Mouse (Mus musculus) forebrain, embryonic 14.5 days (tissue): ENCODE data around the gene Hnmt. TPM values are rescaled to one million over a fixed set of nuclear protein-coding genes. Genes with fewer than 3 reads are reported as not detected.
"Not testable (repeated sequence)": the region's sequence is repeated elsewhere in the genome, so short reads cannot be mapped to it uniquely, and the experiment has no call there.

Source experiments
- ATAC-seq: fragments of 200-750 bp; cut with Nextera tagmentation; 2 replicates; pipeline ENCODE4 v1.8.0; 2017; ENCODE audit warnings: mild to moderate bottlenecking, moderate library complexity
- DNase-seq: peaks from one replicate; pipeline ENCODE4 v3.0.0-alpha.2; 2015; ENCODE audit warnings: low spot score
- H3K27ac ChIP-seq: fragments of 300-500 bp; sonication (generic); 2 replicates; pipeline ENCODE4 v1.5.1; 2014; ENCODE audit warnings: low read depth, mild to moderate bottlenecking, control low read depth, low read length, moderate library complexity
- H3K27me3 ChIP-seq: fragments of 300-500 bp; sonication (generic); replicated peaks from 2 replicates; pipeline ENCODE4 v1.6.1; 2014; ENCODE audit warnings: low read length, control low read depth, mixed read lengths; ENCODE audit not compliant: control insufficient read depth, insufficient read depth
- H3K36me3 ChIP-seq: fragments of 300-500 bp; sonication (generic); 2 replicates; pipeline ENCODE4 v1.6.1; 2014; ENCODE audit warnings: low read length, control low read depth; ENCODE audit not compliant: control insufficient read depth, insufficient read depth
- H3K4me1 ChIP-seq: fragments of 300-500 bp; sonication (generic); 2 replicates; pipeline ENCODE4 v1.6.1; 2014; ENCODE audit warnings: antibody characterized with exemption, low read length, control low read depth; ENCODE audit not compliant: control insufficient read depth, insufficient read depth
- H3K4me2 ChIP-seq: fragments of 300-500 bp; sonication (generic); 2 replicates; pipeline ENCODE4 v1.6.1; 2014; ENCODE audit warnings: mild to moderate bottlenecking, control low read depth, low read length
- H3K4me3 ChIP-seq: fragments of 300-500 bp; sonication (generic); 2 replicates; pipeline ENCODE4 v1.5.1; 2014; ENCODE audit warnings: low read depth, low read length, control low read depth
- H3K9ac ChIP-seq: fragments of 300-500 bp; sonication (generic); 2 replicates; pipeline ENCODE4 v1.6.1; 2014; ENCODE audit warnings: mild to moderate bottlenecking, low read length, control low read depth, moderate library complexity
- H3K9me3 ChIP-seq: fragments of 300-500 bp; sonication (generic); replicated peaks from 2 replicates; pipeline ENCODE4 v1.6.1; 2016; ENCODE audit warnings: low read length, control low read depth, mixed read lengths; ENCODE audit not compliant: control insufficient read depth
- WGBS: fragments of 180-500 bp; shearing (Covaris S2); extraction: QIAGEN DNeasy Blood & Tissue Kit; methylation state at CpG from one replicate; pipeline ENCODE4 v1.1.7; 2014; 5-methylcytosine and 5-hydroxymethylcytosine counted together
- polyA plus RNA-seq: library from polyadenylated mRNA; unstranded; fragments of >200 nt; fragmentation: Nextera tagmentation; extraction: Ambion mirVana; gene quantifications from 2 replicates; pipeline ENCODE4 v1.2.1, GENCODE M21; 2014

The Hnmt gene
- polyA plus RNA-seq, 1 experiment from 2014 or later = 3.9 TPM

DNA sequence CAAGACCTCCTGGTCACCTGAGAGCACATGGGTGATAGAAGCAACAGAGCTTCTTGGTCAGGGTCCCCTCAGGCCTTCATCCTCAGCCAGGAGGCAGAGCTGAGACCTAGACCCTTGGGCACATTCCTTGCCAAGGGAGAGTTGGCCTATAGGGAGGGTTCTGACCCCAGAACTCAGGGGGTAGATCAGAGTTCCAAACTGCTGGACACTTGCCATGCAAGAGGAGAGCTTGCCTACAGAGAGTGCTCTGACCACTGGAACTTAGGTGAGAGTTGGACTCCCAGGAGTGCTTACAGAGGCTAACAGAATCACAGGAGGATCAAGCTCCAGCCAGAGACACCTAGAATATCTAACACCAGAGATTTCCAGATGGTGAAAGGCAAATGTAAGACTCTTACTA is 29.8 kb downstream of the Hnmt start:
- H3K9ac ChIP-seq, ATAC-seq, H3K27me3 ChIP-seq, H3K4me1 ChIP-seq, H3K36me3 ChIP-seq, H3K4me2 ChIP-seq, DNase-seq, H3K27ac ChIP-seq, H3K4me3 ChIP-seq, H3K9me3 ChIP-seq: not testable (repeated sequence)

GRCm38 (mm10) chr2:24018966-24019365 is 30.2 kb downstream of the Hnmt start:
- no peak overlapping the region for H3K27ac ChIP-seq
- no peak overlapping the region for H3K9ac ChIP-seq
- no peak overlapping the region for H3K4me2 ChIP-seq
- no peaks in the 10 kb centered on the region for H3K27me3 ChIP-seq
- H3K36me3 ChIP-seq = no peaks in the 10 kb centered on the region
- WGBS = 81% methylated on average over 1 of the region's 1 CpGs
- no peak overlapping the region for H3K4me3 ChIP-seq
- no peaks in the 10 kb centered on the region for H3K4me1 ChIP-seq
- ATAC-seq (no peak), DNase-seq (no peak)
- no peaks in the 10 kb centered on the region for H3K9me3 ChIP-seq

DNA sequence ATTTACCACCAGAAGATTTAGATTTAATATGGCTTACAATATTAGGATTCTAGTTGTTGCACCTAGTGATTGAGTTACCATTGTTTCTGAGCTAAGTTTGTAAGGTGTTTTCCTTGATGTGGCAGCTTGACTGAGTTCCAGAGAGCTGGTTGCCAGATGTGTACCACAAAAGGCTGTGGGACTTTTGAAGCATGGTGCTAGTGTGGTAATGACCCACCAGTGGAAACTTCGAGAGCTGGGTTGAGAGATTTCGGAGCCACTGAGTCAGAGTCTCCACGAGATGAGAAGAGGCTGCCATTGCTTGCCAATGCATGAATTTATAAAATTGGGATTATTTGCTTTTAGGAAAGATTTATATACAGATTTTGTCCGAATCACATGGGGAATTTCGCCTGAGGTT is 34.2 kb downstream of the Hnmt start:
- no peak overlapping the region for H3K27ac ChIP-seq
- no peaks in the 10 kb centered on the region for H3K9me3 ChIP-seq
- no peaks in the 10 kb centered on the region for H3K27me3 ChIP-seq
- no peaks in the 10 kb centered on the region for H3K4me1 ChIP-seq
- no peak overlapping the region for H3K4me2 ChIP-seq
- ATAC-seq = no peak
- DNase-seq = no peak
- no peak overlapping the region for H3K9ac ChIP-seq
- no peaks in the 10 kb centered on the region for H3K36me3 ChIP-seq
- no peak overlapping the region for H3K4me3 ChIP-seq
- WGBS = 88% methylated on average over 5 of the region's 5 CpGs

DNA sequence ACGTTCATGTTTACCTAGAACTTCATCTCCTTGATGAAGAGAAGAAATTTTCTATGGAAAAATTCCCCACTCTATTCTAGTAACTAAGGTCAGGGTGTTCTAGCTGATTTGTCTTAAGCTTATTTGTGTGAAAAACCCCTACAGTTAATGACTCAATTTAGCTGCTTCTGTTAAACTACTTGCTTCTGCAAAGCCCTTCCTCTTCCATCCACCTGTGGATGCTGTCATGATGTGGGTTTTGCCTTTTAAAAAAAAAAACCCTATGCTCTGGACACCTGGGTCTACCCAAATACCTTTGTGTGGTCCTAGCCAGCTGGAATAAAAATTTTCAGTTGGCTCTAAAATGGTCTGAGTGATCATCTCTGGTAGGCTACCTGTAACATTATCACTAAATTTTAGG is 49.9 kb downstream of the Hnmt start:
- H3K27me3 ChIP-seq = no peaks in the 10 kb centered on the region
- ATAC-seq = no peak
- no peaks in the 10 kb centered on the region for H3K36me3 ChIP-seq
- WGBS = 88% methylated on average over 1 of the region's 1 CpGs
- no peaks in the 10 kb centered on the region for H3K9me3 ChIP-seq
- no peak overlapping the region for H3K9ac ChIP-seq
- no peaks in the 10 kb centered on the region for H3K4me1 ChIP-seq
- no peak overlapping the region for H3K4me3 ChIP-seq
- no peak for DNase-seq
- H3K27ac ChIP-seq = no peak overlapping the region
- no peak overlapping the region for H3K4me2 ChIP-seq

DNA sequence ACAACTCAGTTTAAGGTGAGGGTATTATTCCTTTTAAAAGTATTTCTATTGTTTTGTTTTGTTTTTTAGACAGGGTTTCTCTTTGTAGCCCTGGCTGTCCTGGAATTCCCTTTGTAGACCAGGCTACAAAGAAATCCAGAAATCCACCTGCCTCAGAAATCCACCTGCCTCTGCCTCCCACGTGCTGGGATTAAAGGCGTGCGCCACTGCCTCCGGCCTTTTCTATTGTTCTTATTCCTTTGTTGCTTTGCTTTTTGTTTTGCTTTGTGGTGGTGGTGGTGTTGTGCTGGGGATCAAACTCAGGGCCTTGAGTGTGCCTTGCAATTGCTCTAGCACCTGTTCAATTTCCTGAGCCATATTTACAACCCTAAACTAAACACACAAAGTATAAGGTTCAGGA is 50.4 kb downstream of the Hnmt start:
- ATAC-seq = no peak
- no peaks in the 10 kb centered on the region for H3K4me1 ChIP-seq
- H3K36me3 ChIP-seq = no peaks in the 10 kb centered on the region
- H3K27ac ChIP-seq = no peak overlapping the region
- no peak overlapping the region for H3K4me3 ChIP-seq
- no peaks in the 10 kb centered on the region for H3K27me3 ChIP-seq
- no peak for DNase-seq
- H3K9me3 ChIP-seq = no peaks in the 10 kb centered on the region
- H3K9ac ChIP-seq = no peak overlapping the region
- 87% methylated on average over 4 of the region's 4 CpGs for WGBS
- H3K4me2 ChIP-seq = no peak overlapping the region

DNA sequence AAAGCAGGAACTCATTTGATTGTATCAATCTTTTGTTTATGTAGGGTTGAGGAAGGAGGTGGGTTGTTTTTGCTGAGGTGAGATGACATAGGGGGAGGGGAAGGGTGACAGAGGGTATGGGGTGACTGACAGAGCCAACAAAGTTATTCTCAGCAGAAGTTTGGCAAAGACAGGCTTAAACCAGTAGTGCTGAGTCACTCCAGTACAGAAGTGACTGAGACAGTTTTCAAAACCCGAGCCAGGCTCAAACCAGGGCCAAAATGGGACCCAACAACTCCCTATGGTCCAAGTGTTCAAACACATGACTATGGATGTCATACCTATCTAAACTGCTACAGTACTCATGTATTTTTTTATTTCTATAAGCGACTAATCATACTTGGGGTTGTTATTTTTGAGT is 52.4 kb downstream of the Hnmt start:
- Histone ChIP-seq H3K4me2 (no peak overlapping the region), H3K4me1 (no peaks in the 10 kb centered on the region), H3K4me3 (no peak overlapping the region), H3K9ac (no peak overlapping the region), H3K27me3 (no peaks in the 10 kb centered on the region), H3K27ac (no peak overlapping the region), H3K36me3 (no peaks in the 10 kb centered on the region), H3K9me3 (no peaks in the 10 kb centered on the region)
- ATAC-seq = no peak
- no peak for DNase-seq
- 80% methylated on average over 2 of the region's 2 CpGs for WGBS

DNA sequence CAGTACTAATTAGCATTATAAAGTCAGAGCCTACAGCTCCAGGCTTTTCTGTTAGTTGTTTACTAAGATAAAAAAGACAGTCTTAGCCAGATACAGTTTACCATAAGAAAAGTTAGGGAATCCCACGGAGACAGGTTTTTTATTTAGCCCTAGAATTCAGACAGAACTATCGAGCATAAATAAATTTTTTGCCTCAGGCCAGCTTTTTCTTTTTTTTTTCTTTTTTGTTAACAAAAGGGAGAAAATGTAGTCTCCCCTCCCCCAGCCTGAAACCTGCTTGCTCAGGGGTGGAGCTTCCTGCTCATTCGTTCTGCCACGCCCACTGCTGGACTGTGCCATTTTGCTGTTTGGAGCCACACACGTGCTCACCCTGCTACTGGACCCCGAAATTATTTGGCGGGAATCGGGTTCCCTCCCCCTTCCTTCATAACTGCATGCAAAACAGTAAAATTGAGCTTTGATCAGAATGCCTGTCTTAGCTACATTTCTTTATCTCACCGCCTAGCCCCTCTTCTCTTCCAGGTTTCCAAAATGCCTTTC is 59.1 kb downstream of the Hnmt start:
- not testable (repeated sequence) for H3K9me3 ChIP-seq, H3K4me1 ChIP-seq, H3K4me2 ChIP-seq, H3K27ac ChIP-seq, ATAC-seq, H3K27me3 ChIP-seq, H3K36me3 ChIP-seq, H3K9ac ChIP-seq, H3K4me3 ChIP-seq, DNase-seq
- 79% methylated on average over 9 of the region's 9 CpGs for WGBS

DNA sequence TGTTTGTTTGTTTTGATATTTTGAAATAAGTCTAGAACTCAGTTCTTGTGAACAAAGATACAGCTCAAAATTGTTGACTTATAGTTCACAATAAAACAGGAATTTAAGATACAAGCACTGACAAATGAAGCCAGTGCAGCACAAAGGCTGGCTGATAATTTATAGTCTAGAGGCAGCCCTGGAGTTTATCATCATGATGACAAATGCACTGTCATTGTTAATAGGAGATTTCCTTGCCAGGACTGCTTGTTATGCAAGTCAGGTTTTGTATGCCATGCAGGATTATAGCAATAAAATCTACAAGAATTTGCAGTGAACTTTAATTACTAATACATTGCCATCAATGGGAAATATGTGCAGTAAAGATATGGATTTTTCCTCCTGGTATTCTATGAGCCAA is 61.9 kb downstream of the Hnmt start:
- Histone ChIP-seq H3K9ac (no peak overlapping the region), H3K27me3 (no peaks in the 10 kb centered on the region), H3K4me2 (no peak overlapping the region), H3K4me1 (no peaks in the 10 kb centered on the region), H3K36me3 (no peaks in the 10 kb centered on the region), H3K9me3 (no peaks in the 10 kb centered on the region), H3K27ac (no peak overlapping the region), H3K4me3 (no peak overlapping the region)
- ATAC-seq (no peak), DNase-seq (peak; percentile 15)

GRCm38 (mm10) chr2:23983343-23983742 is 65.9 kb downstream of the Hnmt start:
- H3K9me3 ChIP-seq = no peaks in the 10 kb centered on the region
- no peaks in the 10 kb centered on the region for H3K27me3 ChIP-seq
- H3K4me3 ChIP-seq = no peak overlapping the region
- no peak overlapping the region for H3K4me2 ChIP-seq
- no peaks in the 10 kb centered on the region for H3K4me1 ChIP-seq
- no peaks in the 10 kb centered on the region for H3K36me3 ChIP-seq
- no peak overlapping the region for H3K9ac ChIP-seq
- DNase-seq = no peak
- no peak for ATAC-seq
- no peak overlapping the region for H3K27ac ChIP-seq

GRCm38 (mm10) chr2:23982860-23983259 is 66.3 kb downstream of the Hnmt start:
- no peak overlapping the region for H3K4me3 ChIP-seq
- no peaks in the 10 kb centered on the region for H3K4me1 ChIP-seq
- H3K36me3 ChIP-seq = no peaks in the 10 kb centered on the region
- DNase-seq (no peak), ATAC-seq (no peak)
- no peaks in the 10 kb centered on the region for H3K9me3 ChIP-seq
- 65% methylated on average over 1 of the region's 1 CpGs for WGBS
- no peaks in the 10 kb centered on the region for H3K27me3 ChIP-seq
- no peak overlapping the region for H3K4me2 ChIP-seq
- H3K9ac ChIP-seq = no peak overlapping the region
- H3K27ac ChIP-seq = no peak overlapping the region
